Mouse (Mus musculus): ENCODE measurements around the gene Mios. TPM values are rescaled to one million over a fixed set of nuclear protein-coding genes. Genes with fewer than 3 reads are reported as not detected.

Gene Mios
- total and polyA plus RNA-seq, 3 experiments = 11.4 to 15.1 TPM; not detected in 1

GRCm38 (mm10) chr6:8278426-8279002 lies 69.5 kb downstream of the Mios start:
- H3K27ac ChIP-seq (ENCODE audit: control insufficient read depth, low read depth, low read length) = no peak overlapping the region
- peak; percentile 57 for DNase-seq (ENCODE audit: low read depth, low spot score)
- H3K4me3 ChIP-seq (ENCODE audit: control insufficient read depth in 1 of 2, insufficient read depth in 1 of 2, low read depth in 2 of 2, low read length in 2 of 2) = no peak overlapping the region
- H3K9ac ChIP-seq (ENCODE audit: control insufficient read depth, low read depth, low read length, poor library complexity, severe bottlenecking) = no peak overlapping the region
- H3K4me1 ChIP-seq (ENCODE audit: control insufficient read depth in 1 of 2, insufficient read depth in 2 of 2, low read length in 2 of 2) = peaks cover 6 to 15% of the 10 kb centered on the region in 2 experiments
- H3K27me3 ChIP-seq (ENCODE audit: control insufficient read depth in 1 of 2, insufficient read depth in 2 of 2, low read length in 2 of 2) = no peaks in the 10 kb centered on the region
- TF ChIP-seq CTCF (IDR thresholded peaks at IDR 0.05 in 2 of 3, conservative IDR thresholded peaks at IDR 0.05 in 1 of 3; ENCODE audit: control insufficient read depth in 1 of 3, insufficient read depth in 1 of 3, low read depth in 2 of 3, low read length in 3 of 3, poor library complexity in 1 of 3, severe bottlenecking in 1 of 3) (peak; percentile 39 to 62 (median 59); a peak in 5 of 6 replicates), MAZ (IDR thresholded peaks at IDR 0.05; ENCODE audit: low read depth, low read length) (0 out of 2 replicates have a peak, but pooled peaks have one; percentile 45), ZMIZ1 (IDR thresholded peaks at IDR 0.05; ENCODE audit: low read depth, low read length) (no peak), NRF1 (IDR thresholded peaks at IDR 0.05; ENCODE audit: insufficient read depth, low read depth, low read length, poor library complexity, severe bottlenecking) (no peak), SMC3 (IDR thresholded peaks at IDR 0.05; ENCODE audit: low read depth, low read length) (peak; percentile 48), ZKSCAN1 (IDR thresholded peaks at IDR 0.05; ENCODE audit: low read depth, low read length) (no peak), POLR2A (IDR thresholded peaks at IDR 0.05; ENCODE audit: control insufficient read depth in 1 of 2, insufficient read depth in 1 of 2, low read depth in 1 of 2, low read length in 2 of 2, poor library complexity in 1 of 2) (no peak), ZC3H11A (IDR thresholded peaks at IDR 0.05; ENCODE audit: low read depth, low read length) (peak; percentile 20; the same call in 1 of the 2 replicates), GATA1 (IDR thresholded peaks at IDR 0.05; ENCODE audit: low read depth, low read length) (no peak), MAFK (IDR thresholded peaks at IDR 0.05; ENCODE audit: borderline replicate concordance, low read depth, low read length) (peak; percentile 66; the same call in 1 of the 2 replicates), RAD21 (IDR thresholded peaks at IDR 0.05; ENCODE audit: low read depth, low read length) (peak; percentile 34)
- peaks cover 0 to 18% of the 10 kb centered on the region in 2 experiments; a peak in 2 of 4 replicates for H3K36me3 ChIP-seq (ENCODE audit: control insufficient read depth in 1 of 2, insufficient read depth in 2 of 2, low read length in 2 of 2)
- no peaks in the 10 kb centered on the region for H3K9me3 ChIP-seq (replicated peaks; ENCODE audit: insufficient read depth, low read length)
- H3K79me2 ChIP-seq (ENCODE audit: control insufficient read depth, insufficient read depth, low read length, poor library complexity) = no peaks in the 10 kb centered on the region

GRCm38 (mm10) chr6:8283255-8283654 lies 74.2 kb downstream of the Mios start:
- Histone ChIP-seq H3K9me3 (replicated peaks; ENCODE audit: insufficient read depth, low read length) (no peaks in the 10 kb centered on the region), H3K4me1 (ENCODE audit: control insufficient read depth in 1 of 2, insufficient read depth in 2 of 2, low read length in 2 of 2) (peaks cover 0 to 4% of the 10 kb centered on the region in 2 experiments; a peak in 2 of 4 replicates), H3K4me3 (ENCODE audit: control insufficient read depth in 1 of 2, insufficient read depth in 1 of 2, low read depth in 2 of 2, low read length in 2 of 2) (no peak overlapping the region), H3K27ac (ENCODE audit: control insufficient read depth, low read depth, low read length) (no peak overlapping the region), H3K79me2 (ENCODE audit: control insufficient read depth, insufficient read depth, low read length, poor library complexity) (no peaks in the 10 kb centered on the region), H3K27me3 (ENCODE audit: control insufficient read depth in 1 of 2, insufficient read depth in 2 of 2, low read length in 2 of 2) (no peaks in the 10 kb centered on the region), H3K36me3 (ENCODE audit: control insufficient read depth in 1 of 2, insufficient read depth in 2 of 2, low read length in 2 of 2) (peaks cover 0 to 4% of the 10 kb centered on the region in 2 experiments; a peak in 2 of 4 replicates), H3K9ac (ENCODE audit: control insufficient read depth, low read depth, low read length, poor library complexity, severe bottlenecking) (no peak overlapping the region)
- TF ChIP-seq NELFE (IDR thresholded peaks at IDR 0.05; ENCODE audit: low read depth, low read length) = no peak
- no peak for TF ChIP-seq ZC3H11A (IDR thresholded peaks at IDR 0.05; ENCODE audit: low read depth, low read length)
- TF ChIP-seq TCF12 (IDR thresholded peaks at IDR 0.05; ENCODE audit: low read depth, low read length) = peak; percentile 55; the same call in 1 of the 2 replicates
- TF ChIP-seq GATA1 (IDR thresholded peaks at IDR 0.05; ENCODE audit: low read depth, low read length) = peak; percentile 27; the same call in 1 of the 2 replicates
- TF ChIP-seq GABPA (IDR thresholded peaks at IDR 0.05; ENCODE audit: low read depth, low read length) = no peak
- TF ChIP-seq TAL1 (IDR thresholded peaks at IDR 0.05; ENCODE audit: low read length) = no peak
- TF ChIP-seq SIN3A (IDR thresholded peaks at IDR 0.05; ENCODE audit: low read length) = no peak
- TF ChIP-seq RCOR1 (IDR thresholded peaks at IDR 0.05; ENCODE audit: low read depth, low read length) = peak; percentile 94
- TF ChIP-seq SMC3 (IDR thresholded peaks at IDR 0.05; ENCODE audit: low read depth, low read length) = no peak
- no peak for TF ChIP-seq HCFC1 (IDR thresholded peaks at IDR 0.05; ENCODE audit: low read depth, low read length)
- TF ChIP-seq MEF2A (IDR thresholded peaks at IDR 0.05; ENCODE audit: extremely low read depth, insufficient replicate concordance, low read depth, low read length, poor library complexity, severe bottlenecking) = peak; percentile 32; the same call in 1 of the 2 replicates
- no peak for TF ChIP-seq RAD21 (IDR thresholded peaks at IDR 0.05; ENCODE audit: low read depth, low read length)
- peak; percentile 78 for TF ChIP-seq ETS1 (IDR thresholded peaks at IDR 0.05; ENCODE audit: low read depth, low read length)
- no peak for TF ChIP-seq E2F4 (IDR thresholded peaks at IDR 0.05; ENCODE audit: borderline replicate concordance, low read depth, low read length)
- no peak for TF ChIP-seq ELF1 (IDR thresholded peaks at IDR 0.05; ENCODE audit: low read depth, low read length)
- peak; percentile 85 for TF ChIP-seq BHLHE40 (IDR thresholded peaks at IDR 0.05; ENCODE audit: borderline replicate concordance, low read depth, low read length)
- peak in 1 of 2 experiments; percentile 74; a peak in 1 of 4 replicates for TF ChIP-seq EP300 (IDR thresholded peaks at IDR 0.05; ENCODE audit: low read depth in 1 of 2, low read length in 2 of 2)
- TF ChIP-seq ZMIZ1 (IDR thresholded peaks at IDR 0.05; ENCODE audit: low read depth, low read length) = no peak
- no peak for TF ChIP-seq MAFK (IDR thresholded peaks at IDR 0.05; ENCODE audit: borderline replicate concordance, low read depth, low read length)
- no peak for TF ChIP-seq MYB (IDR thresholded peaks at IDR 0.05; ENCODE audit: low read depth, low read length)
- no peak for DNase-seq (ENCODE audit: low read depth, low spot score)
